Mouse (Mus musculus): ENCODE measurements around the gene Ssu72.

DNA sequence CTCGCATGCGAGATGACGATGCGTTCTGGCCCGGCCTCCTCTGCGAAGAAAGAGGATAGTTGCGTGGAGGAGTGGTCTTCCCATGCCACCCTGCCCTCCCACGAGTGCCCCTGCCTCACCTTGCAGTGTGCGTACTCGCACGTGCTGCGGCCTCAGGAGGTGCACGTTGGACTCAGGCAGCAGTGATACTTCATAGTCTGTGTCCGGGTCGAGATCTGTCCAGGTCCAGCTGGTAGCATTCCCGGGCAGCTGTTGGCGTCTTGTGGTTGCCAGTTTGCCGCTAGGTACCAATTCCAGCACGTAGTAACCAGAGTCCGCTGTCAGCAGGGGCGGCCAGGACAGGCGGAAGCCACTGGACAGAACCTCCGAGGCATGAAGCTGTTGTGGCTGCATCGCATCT lies 66.0 kb downstream of the Ssu72 start:
- no peak for TF ChIP-seq ZC3H11A (IDR thresholded peaks at IDR 0.05; ENCODE audit: borderline replicate concordance, low read depth, low read length)
- no peak for TF ChIP-seq CHD2 (IDR thresholded peaks at IDR 0.05; ENCODE audit: low read depth, low read length)
- TF ChIP-seq HCFC1 (IDR thresholded peaks at IDR 0.05; ENCODE audit: borderline replicate concordance, insufficient read depth, low read length): no peak
- TF ChIP-seq ZNF384 (IDR thresholded peaks at IDR 0.05; ENCODE audit: low read depth, low read length): no peak

All from ES-E14 (cell line).